Mouse (Mus musculus): ENCODE data around the gene Parp11.
A peak's percentile ranks its signal among the peaks of the same experiment; 100 is the strongest.
"Not testable (repeated sequence)": the region's sequence is repeated elsewhere in the genome, so short reads cannot be mapped to it uniquely, and the experiment has no call there.

Gene Parp11

GRCm38 (mm10) chr6:127500119-127500518, 53.5 kb downstream of the Parp11 start:
- no peak for DNase-seq

DNA sequence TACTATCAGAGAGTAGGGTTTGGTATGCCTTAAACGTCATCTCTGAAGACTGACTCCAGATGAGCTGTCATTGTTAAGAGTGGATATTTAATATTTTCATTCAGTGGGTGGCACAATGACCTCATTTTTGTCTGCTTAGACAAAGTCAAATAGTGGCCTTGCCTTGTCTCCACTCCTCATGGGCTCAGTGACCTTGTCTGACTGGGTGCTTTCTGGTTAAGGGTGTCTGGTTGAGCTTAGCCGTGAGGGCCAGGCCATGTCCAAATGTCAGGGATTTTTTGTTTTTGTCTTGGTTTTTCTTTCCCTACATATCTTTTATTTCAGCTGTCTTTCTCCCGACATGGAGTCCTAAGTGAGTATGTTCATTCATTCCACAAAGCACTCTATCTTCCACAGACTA, 54.2 kb downstream of the Parp11 start:
- DNase-seq: no peak

DNA sequence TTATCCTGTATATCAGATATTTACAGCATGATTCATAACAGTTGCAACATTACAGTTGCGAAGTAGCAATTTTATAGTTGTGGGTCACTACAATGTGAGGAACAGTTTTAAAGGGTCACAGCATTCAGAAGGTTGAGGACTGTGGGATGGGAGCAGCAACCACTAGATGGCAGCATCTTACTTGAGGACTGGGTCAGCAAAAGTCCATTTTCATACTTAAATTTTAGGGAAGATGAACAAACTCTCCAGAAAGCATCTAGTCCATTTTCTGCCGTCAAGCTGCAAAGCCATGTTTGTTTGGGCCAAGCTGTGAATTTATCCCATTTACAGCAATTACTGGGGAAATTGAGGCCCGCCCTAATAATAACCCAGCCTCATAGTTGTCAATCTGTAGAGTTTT, 55.9 kb downstream of the Parp11 start:
- DNase-seq: peak; percentile 43 to 49

GRCm38 (mm10) chr6:127513776-127514175, 67.1 kb downstream of the Parp11 start:
- DNase-seq: not testable (repeated sequence)

DNA sequence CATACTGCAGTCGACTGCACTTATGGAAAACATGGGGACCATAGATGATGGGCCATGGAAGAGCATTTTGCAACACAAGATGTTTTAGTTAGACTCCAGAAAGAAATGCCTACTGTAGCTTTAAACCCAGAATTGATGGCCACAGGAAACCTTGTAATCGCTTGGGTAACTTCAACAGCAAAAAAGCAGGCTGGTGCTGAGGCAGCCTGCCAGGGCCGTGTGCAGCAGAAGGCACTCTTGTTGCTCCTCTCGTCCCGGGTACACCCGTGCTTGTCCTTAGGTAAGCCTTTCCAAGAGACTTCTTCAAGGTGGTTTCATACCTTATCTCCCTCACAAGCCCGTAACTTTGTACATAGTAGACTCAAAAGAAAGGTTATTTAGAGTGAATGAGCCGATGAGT, 74.5 kb downstream of the Parp11 start:
- DNase-seq: no peak

DNA sequence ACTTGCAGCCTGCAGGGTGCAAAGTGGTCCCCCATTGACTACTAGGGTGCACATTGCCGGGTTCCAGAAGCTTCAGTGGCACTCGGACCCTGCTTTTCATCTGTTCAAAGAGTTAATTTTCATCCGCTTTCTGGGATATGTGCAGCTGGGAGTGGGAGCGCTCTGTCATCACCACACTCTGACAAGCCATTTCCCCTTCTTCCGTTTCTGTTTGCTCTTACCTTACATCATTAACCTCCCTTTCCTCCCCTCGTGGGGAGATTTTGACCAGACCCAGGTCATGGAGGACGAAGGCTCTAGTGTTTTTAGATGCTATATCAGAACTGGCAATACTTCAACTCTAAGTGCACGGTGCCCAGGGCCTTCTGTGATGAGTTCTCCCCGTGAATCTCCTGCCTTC, 75.7 kb downstream of the Parp11 start:
- no peak for DNase-seq

DNA sequence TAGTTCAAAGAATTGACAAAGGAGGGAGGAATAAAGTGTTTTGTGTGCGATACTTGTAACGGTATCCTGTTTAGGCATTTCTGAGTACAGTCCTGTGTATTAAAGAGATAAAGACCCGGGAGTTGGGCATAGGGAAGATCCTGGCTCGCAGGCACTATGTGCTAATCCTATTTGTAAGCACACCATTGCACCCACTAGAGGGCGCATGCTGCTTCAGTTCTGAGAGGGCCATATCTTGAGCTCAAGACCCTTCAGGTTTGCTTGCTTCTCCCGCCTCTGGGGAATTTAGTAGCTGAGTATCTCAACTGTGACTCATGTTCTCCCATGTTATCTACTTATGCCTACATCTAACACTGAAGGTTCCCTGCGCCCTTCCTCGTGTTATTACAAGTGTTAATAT, 77.8 kb downstream of the Parp11 start:
- DNase-seq: peak; percentile 71 to 73

- DNase-seq: no peak
These were observed 82.0 kb downstream of the Parp11 start for GRCm38 (mm10) chr6:127528625-127529024.

- DNase-seq: no peak
These were observed 82.8 kb downstream of the Parp11 start for GRCm38 (mm10) chr6:127529451-127529850.

- no peak for DNase-seq
These were observed 83.6 kb downstream of the Parp11 start for GRCm38 (mm10) chr6:127530206-127530605.

- DNase-seq: no peak
These were observed 85.0 kb downstream of the Parp11 start for GRCm38 (mm10) chr6:127531412-127532205.

GRCm38 (mm10) chr6:127532304-127532703, 85.7 kb downstream of the Parp11 start:
- no peak for DNase-seq

DNA sequence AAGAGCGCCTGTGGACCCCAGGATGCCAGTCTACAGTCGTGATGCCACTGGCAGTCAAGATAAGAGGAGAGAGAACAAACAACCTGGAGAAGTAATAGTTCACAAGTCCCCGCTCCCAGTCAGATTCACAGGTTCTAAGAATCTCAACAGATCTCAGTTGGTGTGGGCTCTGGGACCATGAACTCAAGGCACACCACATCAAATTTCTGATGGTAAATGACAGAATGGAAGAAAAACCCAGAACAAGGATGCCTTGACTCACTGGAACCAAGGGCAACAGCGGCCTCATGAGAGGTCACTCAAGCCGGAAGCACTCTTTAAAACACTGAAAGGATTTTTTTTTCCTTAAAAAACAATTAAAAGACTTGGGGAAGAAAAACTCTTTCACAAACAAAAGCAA, 87.1 kb downstream of the Parp11 start:
- no peak for DNase-seq

- DNase-seq: no peak
These were observed 90.4 kb downstream of the Parp11 start for GRCm38 (mm10) chr6:127537035-127537434.

DNA sequence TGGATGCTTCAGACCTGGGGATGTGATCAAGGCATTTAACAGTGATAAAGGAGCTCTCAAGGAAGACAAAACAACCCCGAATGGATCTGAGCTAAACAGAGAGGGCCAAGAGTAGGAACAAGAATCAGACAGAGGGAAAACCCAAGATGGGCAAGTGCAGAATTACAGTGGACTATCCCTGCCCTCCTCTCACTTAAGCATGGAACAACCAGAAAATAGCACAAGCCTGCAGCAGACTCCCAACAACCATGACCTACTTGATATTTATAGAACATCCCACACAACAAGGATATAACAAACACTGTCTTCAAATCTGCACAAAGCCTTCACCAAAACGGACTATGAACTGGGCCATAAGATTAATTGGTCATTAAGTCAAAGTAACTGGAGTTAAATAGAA, 91.5 kb downstream of the Parp11 start:
- no peak for DNase-seq

- DNase-seq: no peak
These were observed 92.6 kb downstream of the Parp11 start for GRCm38 (mm10) chr6:127539226-127539625.

- no peak for DNase-seq
These were observed 93.0 kb downstream of the Parp11 start for GRCm38 (mm10) chr6:127539659-127540058.

- no peak for DNase-seq
These were observed 93.9 kb downstream of the Parp11 start for GRCm38 (mm10) chr6:127540517-127540916.

DNA sequence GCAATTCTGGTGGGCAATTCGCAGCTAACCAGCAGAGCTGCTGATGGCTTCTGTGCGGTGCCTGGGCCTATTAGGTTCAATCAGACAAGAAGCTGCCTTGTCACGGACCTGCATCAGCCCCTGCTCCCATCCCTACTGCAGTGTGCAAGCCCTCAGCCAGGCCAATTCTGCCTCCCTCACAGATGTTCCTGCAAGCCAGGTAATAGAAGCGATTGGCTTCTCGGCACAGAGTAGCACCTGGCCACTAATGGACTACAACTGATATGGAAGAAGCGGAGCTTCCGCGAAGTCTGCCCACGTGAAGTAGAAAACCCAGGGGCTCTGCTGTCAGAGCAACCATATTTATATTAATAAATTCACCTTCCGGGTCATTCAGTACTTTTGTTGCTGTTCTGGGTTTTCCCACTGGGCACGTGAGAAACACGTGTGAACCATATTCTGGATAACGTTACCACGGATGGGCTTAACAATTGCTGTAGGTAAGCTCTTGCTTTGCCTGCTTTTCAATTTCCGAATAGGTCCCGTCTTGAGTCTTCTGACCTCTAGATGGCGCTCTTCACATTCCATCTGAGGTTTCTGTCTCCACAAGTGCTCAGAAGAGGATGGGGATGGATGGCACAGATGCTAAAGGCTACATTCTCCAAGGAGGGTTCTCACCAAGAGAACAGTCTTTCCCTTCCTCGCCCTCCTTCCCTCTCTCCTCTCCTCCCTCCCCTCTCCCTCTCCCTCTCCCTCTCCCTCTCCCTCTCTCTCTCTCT, 95.2 kb downstream of the Parp11 start:
- DNase-seq: peak; percentile 58 to 59
